Mouse (Mus musculus) limb, embryonic 14.5 days (tissue): ENCODE measurements at regions not wholly inside any gene's neighbourhood (a gene's known extent, or its start where the extent isn't known, plus 50 kb on each side); places are given as distances from the start of the nearest gene placed in this dataset.

Experiments used
- ATAC-seq: fragments of 200-750 bp; cut with Nextera tagmentation; 2 replicates; pipeline ENCODE4 v1.8.0; 2017; ENCODE audit warnings: low read depth, moderate number of reproducible peaks, moderate TSS enrichment; ENCODE audit not compliant: low FRiP score
- DNase-seq: peaks from one replicate; pipeline ENCODE4 v3.0.0-alpha.2; 2015; ENCODE audit warnings: low spot score
- H3K27ac ChIP-seq: fragments of 300-500 bp; sonication (generic); replicated peaks from 2 replicates; pipeline ENCODE4 v1.5.1; 2014; ENCODE audit warnings: low read depth, mild to moderate bottlenecking, low read length, moderate library complexity, mixed read lengths
- H3K27me3 ChIP-seq: fragments of 300-500 bp; sonication (generic); 2 replicates; pipeline ENCODE4 v1.6.1; 2014; ENCODE audit warnings: low read length, mixed read lengths; ENCODE audit not compliant: control insufficient read depth, insufficient read depth
- H3K36me3 ChIP-seq: fragments of 300-500 bp; sonication (generic); 2 replicates; pipeline ENCODE4 v1.6.1; 2014; ENCODE audit warnings: mild to moderate bottlenecking, low read length, moderate library complexity, mixed read lengths; ENCODE audit not compliant: control insufficient read depth, insufficient read depth
- H3K4me1 ChIP-seq: fragments of 300-500 bp; sonication (generic); 2 replicates; pipeline ENCODE4 v1.6.1; 2014; ENCODE audit warnings: antibody characterized with exemption, low read length, mixed read lengths; ENCODE audit not compliant: control insufficient read depth, insufficient read depth
- H3K4me2 ChIP-seq: fragments of 300-500 bp; sonication (generic); replicated peaks from 2 replicates; pipeline ENCODE4 v1.6.1; 2014; ENCODE audit warnings: low read depth, mild to moderate bottlenecking, low read length, moderate library complexity; ENCODE audit not compliant: severe bottlenecking
- H3K4me3 ChIP-seq: fragments of 300-500 bp; sonication (generic); replicated peaks from 2 replicates; pipeline ENCODE4 v1.5.1; 2014; ENCODE audit warnings: low read length
- H3K9ac ChIP-seq: fragments of 300-500 bp; sonication (generic); 2 replicates; pipeline ENCODE4 v1.6.1; 2014; ENCODE audit warnings: mild to moderate bottlenecking, low read depth, low read length, moderate library complexity; ENCODE audit not compliant: severe bottlenecking
- H3K9me3 ChIP-seq: fragments of 300-500 bp; sonication (generic); 2 replicates; pipeline ENCODE4 v1.6.1; 2016; ENCODE audit warnings: low read length; ENCODE audit not compliant: control insufficient read depth
- POLR2A ChIP-seq: fragments of 200-500 bp; IDR thresholded peaks from 2 replicates; pipeline ENCODE4 v1.8.0; 2012; ENCODE audit warnings: inconsistent platforms, mild to moderate bottlenecking, moderate library complexity, borderline replicate concordance; ENCODE audit not compliant: insufficient read depth, insufficient read length; ENCODE audit errors: extremely low read depth
- WGBS: fragments of 180-500 bp; shearing (Covaris S2); extraction: QIAGEN DNeasy Blood & Tissue Kit; methylation state at CpG from one replicate; pipeline ENCODE4 v1.1.7; 2014; 5-methylcytosine and 5-hydroxymethylcytosine counted together

DNA sequence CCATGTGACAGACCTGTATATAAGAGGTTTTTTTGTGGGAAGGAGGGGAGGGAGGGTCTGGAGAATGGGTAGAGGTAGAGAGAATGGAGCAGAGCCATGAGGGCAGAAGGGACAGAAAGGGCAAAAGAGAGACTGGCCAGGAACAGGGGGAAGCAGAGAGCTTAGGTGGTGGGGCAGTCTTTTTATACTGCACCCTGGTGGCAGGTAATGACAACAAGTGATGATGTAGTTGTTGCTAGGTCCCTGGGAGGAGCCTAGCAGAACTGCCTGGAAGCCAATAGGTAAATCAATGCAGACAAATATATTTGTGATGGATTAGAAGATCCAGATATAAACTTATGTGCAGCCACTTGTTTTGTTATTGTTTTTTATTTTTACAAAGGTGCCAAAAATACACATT, 140.1 kb downstream of the Olfr721-ps1 start:
- Histone ChIP-seq H3K4me2 (no peak overlapping the region), H3K27ac (no peak overlapping the region), H3K4me1 (no peaks in the 10 kb centered on the region), H3K9ac (no peak overlapping the region), H3K36me3 (no peaks in the 10 kb centered on the region), H3K27me3 (no peaks in the 10 kb centered on the region), H3K9me3 (no peaks in the 10 kb centered on the region), H3K4me3 (no peak overlapping the region)
- ATAC-seq = no peak
- TF ChIP-seq POLR2A = no peak
- DNase-seq = no peak

DNA sequence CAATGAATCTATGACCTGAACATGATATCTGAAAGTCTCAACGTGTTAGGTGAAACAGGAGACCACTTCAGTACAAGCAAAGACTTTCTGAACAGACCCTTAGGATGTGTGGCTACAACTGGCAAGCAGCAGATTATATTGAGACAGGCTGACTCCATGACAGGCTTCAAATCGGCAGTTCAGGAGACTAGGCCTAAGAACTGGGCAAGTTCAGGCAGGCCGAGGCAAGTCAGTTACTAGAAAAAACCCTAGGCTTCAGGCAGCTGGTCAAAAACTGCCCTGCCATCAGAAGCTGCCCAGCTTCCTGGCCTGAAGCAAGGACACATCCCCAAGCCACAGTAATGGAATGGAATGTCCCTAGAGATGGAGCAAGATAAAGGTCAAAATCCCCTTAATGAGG, 140.6 kb downstream of the Olfr721-ps1 start:
- H3K9ac ChIP-seq = no peak overlapping the region
- H3K27ac ChIP-seq = no peak overlapping the region
- H3K36me3 ChIP-seq = no peaks in the 10 kb centered on the region
- DNase-seq (no peak), ATAC-seq (no peak)
- WGBS = 72% methylated on average over 3 of the region's 3 CpGs
- no peaks in the 10 kb centered on the region for H3K4me1 ChIP-seq
- no peak for TF ChIP-seq POLR2A
- H3K4me3 ChIP-seq = no peak overlapping the region
- H3K27me3 ChIP-seq = no peaks in the 10 kb centered on the region
- no peak overlapping the region for H3K4me2 ChIP-seq
- H3K9me3 ChIP-seq = no peaks in the 10 kb centered on the region

- no peaks in the 10 kb centered on the region for H3K9me3 ChIP-seq
- H3K9ac ChIP-seq = no peak overlapping the region
- H3K4me1 ChIP-seq = no peaks in the 10 kb centered on the region
- no peak for TF ChIP-seq POLR2A
- no peaks in the 10 kb centered on the region for H3K27me3 ChIP-seq
- H3K4me3 ChIP-seq = no peak overlapping the region
- WGBS = 77% methylated on average over 7 of the region's 7 CpGs
- no peak for ATAC-seq
- H3K36me3 ChIP-seq = no peaks in the 10 kb centered on the region
- no peak for DNase-seq
- H3K4me2 ChIP-seq = no peak overlapping the region
- no peak overlapping the region for H3K27ac ChIP-seq
Observed at GRCm38 (mm10) chr14:14544236-14544635, 143.1 kb downstream of the Olfr721-ps1 start.

DNA sequence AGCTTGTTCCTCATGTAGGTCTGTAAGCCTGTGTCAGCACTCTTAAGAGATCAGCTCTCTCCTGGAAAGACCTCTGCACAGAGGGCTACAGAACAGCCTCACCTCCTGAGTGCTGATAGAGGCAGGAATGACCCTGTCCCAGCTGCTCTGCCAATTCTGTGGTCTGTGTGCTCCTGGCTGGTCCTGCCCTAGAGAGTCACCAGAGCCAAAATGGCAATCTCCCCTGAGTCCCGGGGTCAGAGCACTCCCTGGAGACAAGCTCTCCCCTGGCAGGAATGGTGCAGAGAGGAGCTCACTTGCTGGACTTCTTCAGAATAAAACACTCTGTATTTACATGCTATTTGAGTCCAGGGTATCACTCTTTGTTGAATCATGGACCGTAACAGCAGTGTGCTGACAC, 149.9 kb upstream of the Slc4a7 start:
- H3K4me3 ChIP-seq = no peak overlapping the region
- no peak overlapping the region for H3K27ac ChIP-seq
- no peaks in the 10 kb centered on the region for H3K36me3 ChIP-seq
- no peak for TF ChIP-seq POLR2A
- no peak for ATAC-seq
- no peaks in the 10 kb centered on the region for H3K4me1 ChIP-seq
- 64% methylated on average over 2 of the region's 2 CpGs for WGBS
- DNase-seq = no peak
- H3K9ac ChIP-seq = no peak overlapping the region
- H3K27me3 ChIP-seq = no peaks in the 10 kb centered on the region
- no peaks in the 10 kb centered on the region for H3K9me3 ChIP-seq
- no peak overlapping the region for H3K4me2 ChIP-seq

DNA sequence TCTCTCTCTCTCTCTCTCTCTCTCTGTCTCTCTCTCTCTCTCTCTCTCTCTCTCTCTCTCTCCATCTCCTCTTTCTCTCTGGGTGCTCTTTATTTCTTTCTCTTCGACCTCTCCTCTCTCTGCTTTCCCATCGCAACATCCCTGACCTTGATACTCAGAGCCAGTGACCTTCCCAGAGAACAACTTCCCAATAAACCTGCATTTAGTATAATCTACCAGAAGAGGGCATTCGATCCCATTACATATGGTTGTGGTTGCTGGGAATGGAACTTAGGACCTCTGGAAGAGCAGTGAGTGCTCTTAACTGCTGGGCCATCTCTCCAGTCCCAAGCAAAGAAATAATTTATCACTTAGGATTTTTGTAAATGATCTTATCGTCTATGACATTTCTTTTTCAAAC, 127.2 kb upstream of the Slc4a7 start:
- no peak overlapping the region for H3K27ac ChIP-seq
- 60% methylated on average over 4 of the region's 4 CpGs for WGBS

GRCm38 (mm10) chr14:14591939-14592338, 110.1 kb upstream of the Slc4a7 start:
- no peak overlapping the region for H3K9ac ChIP-seq
- H3K27ac ChIP-seq = no peak overlapping the region
- no peak overlapping the region for H3K4me3 ChIP-seq
- H3K9me3 ChIP-seq = no peaks in the 10 kb centered on the region
- 85% methylated on average over 2 of the region's 2 CpGs for WGBS
- DNase-seq (no peak), ATAC-seq (no peak)
- TF ChIP-seq POLR2A = no peak
- H3K4me2 ChIP-seq = no peak overlapping the region
- no peaks in the 10 kb centered on the region for H3K27me3 ChIP-seq
- no peaks in the 10 kb centered on the region for H3K4me1 ChIP-seq
- no peaks in the 10 kb centered on the region for H3K36me3 ChIP-seq

More for the DNA sequence above, 127.2 kb upstream of the Slc4a7 start:
- H3K4me1 ChIP-seq = no peaks in the 10 kb centered on the region
- H3K4me3 ChIP-seq = no peak overlapping the region
- no peaks in the 10 kb centered on the region for H3K9me3 ChIP-seq
- ATAC-seq = no peak
- DNase-seq = no peak
- H3K36me3 ChIP-seq = no peaks in the 10 kb centered on the region
- no peak overlapping the region for H3K4me2 ChIP-seq
- no peak overlapping the region for H3K9ac ChIP-seq
- H3K27me3 ChIP-seq = no peaks in the 10 kb centered on the region
- TF ChIP-seq POLR2A = no peak
